Mouse (Mus musculus) limb, embryonic 12.5 days (tissue): ENCODE results near the gene Ppp2r3d. TPM values are rescaled to one million over a fixed set of nuclear protein-coding genes. Genes with fewer than 3 reads are reported as not detected.

Experiments used
- ATAC-seq: fragments of 200-750 bp; cut with Nextera tagmentation; 2 replicates; pipeline ENCODE4 v1.8.0; 2017; ENCODE audit warnings: low read depth, moderate TSS enrichment; ENCODE audit not compliant: insufficient number of reproducible peaks, insufficient read depth, low FRiP score, low TSS enrichment
- H3K27ac ChIP-seq: fragments of 300-500 bp; sonication (generic); 2 replicates; pipeline ENCODE4 v1.5.1; 2016; ENCODE audit warnings: mild to moderate bottlenecking, moderate library complexity
- H3K27me3 ChIP-seq: fragments of 300-500 bp; sonication (generic); 2 replicates; pipeline ENCODE4 v1.6.1; 2016; ENCODE audit warnings: mild to moderate bottlenecking, moderate library complexity
- H3K36me3 ChIP-seq: fragments of 300-500 bp; sonication (generic); 2 replicates; pipeline ENCODE4 v1.6.1; 2016; ENCODE audit warnings: mild to moderate bottlenecking, moderate library complexity
- H3K4me1 ChIP-seq: fragments of 300-500 bp; sonication (generic); replicated peaks from 2 replicates; pipeline ENCODE4 v1.6.1; 2016
- H3K4me2 ChIP-seq: fragments of 300-500 bp; sonication (generic); 2 replicates; pipeline ENCODE4 v1.6.1; 2016; ENCODE audit warnings: mild to moderate bottlenecking, moderate library complexity
- H3K4me3 ChIP-seq: fragments of 300-500 bp; sonication (generic); replicated peaks from 2 replicates; pipeline ENCODE4 v1.5.1; 2016; ENCODE audit warnings: mild to moderate bottlenecking
- H3K9ac ChIP-seq: fragments of 300-500 bp; sonication (generic); replicated peaks from 2 replicates; pipeline ENCODE4 v1.6.1; 2016; ENCODE audit warnings: mild to moderate bottlenecking, moderate library complexity
- H3K9me3 ChIP-seq: fragments of 300-500 bp; sonication (generic); 2 replicates; pipeline ENCODE4 v1.6.1; 2016; ENCODE audit warnings: mild to moderate bottlenecking, moderate library complexity
- WGBS: fragments of 180-500 bp; shearing (Covaris S2); methylation state at CpG from one replicate; pipeline ENCODE4 v1.1.7; 2016; 5-methylcytosine and 5-hydroxymethylcytosine counted together
- polyA plus RNA-seq: library from polyadenylated mRNA; unstranded; fragments of >200 nt; fragmentation: Nextera tagmentation; extraction: Ambion mirVana; gene quantifications from 2 replicates; pipeline ENCODE4 v1.2.1, GENCODE M21; 2016

Ppp2r3d gene
- polyA plus RNA-seq, 1 experiment from 2014 or later: 121 TPM

- no peaks in the 10 kb centered on the region for H3K4me1 ChIP-seq
- WGBS: 63% methylated on average over 1 of the region's 1 CpGs
- no peak overlapping the region for H3K4me2 ChIP-seq
- H3K9me3 ChIP-seq: no peaks in the 10 kb centered on the region
- H3K27me3 ChIP-seq: no peaks in the 10 kb centered on the region
- H3K4me3 ChIP-seq: no peak overlapping the region
- no peak overlapping the region for H3K9ac ChIP-seq
- no peaks in the 10 kb centered on the region for H3K36me3 ChIP-seq
- no peak overlapping the region for H3K27ac ChIP-seq
- ATAC-seq: no peak
Measured at GRCm38 (mm10) chr9:124408564-124408963, 68.1 kb downstream of the Ppp2r3d start.

Other genes starting within 250 kb of the Ppp2r3d start
- 5.1 and 5.4 TPM in 2 replicates for gene 2010315B03Rik, start 164.2 kb downstream of the Ppp2r3d start, polyA plus RNA-seq
- gene Gm21836, start 16.9 kb upstream of the Ppp2r3d start, polyA plus RNA-seq: not detected in 2 replicates